Mouse (Mus musculus) kidney, embryonic 16.5 days (tissue): Measurements from ENCODE around the gene Pitpnb. TPM values are rescaled to one million over a fixed set of nuclear protein-coding genes. Genes with fewer than 3 reads are reported as not detected.
A peak's percentile ranks its signal among the peaks of the same experiment; 100 is the strongest.

Experiments used
- ATAC-seq: fragments of 200-750 bp; cut with Nextera tagmentation; 2 replicates; pipeline ENCODE4 v1.8.0; 2017; ENCODE audit warnings: moderate TSS enrichment; ENCODE audit not compliant: low FRiP score, low TSS enrichment
- H3K27ac ChIP-seq: fragments of 300-500 bp; sonication (generic); 2 replicates; pipeline ENCODE4 v1.5.1; 2014; ENCODE audit warnings: low read length
- H3K27me3 ChIP-seq: fragments of 300-500 bp; sonication (generic); 2 replicates; pipeline ENCODE4 v1.6.1; 2014; ENCODE audit warnings: low read length, control low read depth, mixed read lengths; ENCODE audit not compliant: insufficient read depth
- H3K36me3 ChIP-seq: fragments of 300-500 bp; sonication (generic); 2 replicates; pipeline ENCODE4 v1.6.1; 2014; ENCODE audit warnings: low read length, control low read depth, mixed read lengths; ENCODE audit not compliant: insufficient read depth
- H3K4me1 ChIP-seq: fragments of 300-500 bp; sonication (generic); 2 replicates; pipeline ENCODE4 v1.6.1; 2014; ENCODE audit warnings: low read length, control low read depth, mixed read lengths; ENCODE audit not compliant: insufficient read depth
- H3K4me2 ChIP-seq: fragments of 300-500 bp; sonication (generic); replicated peaks from 2 replicates; pipeline ENCODE4 v1.6.1; 2014; ENCODE audit warnings: low read depth, low read length
- H3K4me3 ChIP-seq: fragments of 300-500 bp; sonication (generic); 2 replicates; pipeline ENCODE4 v1.5.1; 2014; ENCODE audit warnings: mild to moderate bottlenecking, low read length
- H3K9ac ChIP-seq: fragments of 300-500 bp; sonication (generic); replicated peaks from 2 replicates; pipeline ENCODE4 v1.6.1; 2014; ENCODE audit warnings: low read length
- H3K9me3 ChIP-seq: fragments of 300-500 bp; sonication (generic); 2 replicates; pipeline ENCODE4 v1.6.1; 2016; ENCODE audit warnings: low read length, control low read depth
- WGBS: fragments of 180-500 bp; shearing (Covaris S2); extraction: QIAGEN DNeasy Blood & Tissue Kit; methylation state at CpG from one replicate; pipeline ENCODE4 v1.1.7; 2014; 5-methylcytosine and 5-hydroxymethylcytosine counted together
- polyA plus RNA-seq: library from polyadenylated mRNA; unstranded; fragments of >200 nt; fragmentation: Nextera tagmentation; extraction: Ambion mirVana; gene quantifications from 2 replicates; pipeline ENCODE4 v1.2.1, GENCODE M21; 2015

Pitpnb gene
- polyA plus RNA-seq, 1 experiment from 2014 or later = 114 TPM

DNA sequence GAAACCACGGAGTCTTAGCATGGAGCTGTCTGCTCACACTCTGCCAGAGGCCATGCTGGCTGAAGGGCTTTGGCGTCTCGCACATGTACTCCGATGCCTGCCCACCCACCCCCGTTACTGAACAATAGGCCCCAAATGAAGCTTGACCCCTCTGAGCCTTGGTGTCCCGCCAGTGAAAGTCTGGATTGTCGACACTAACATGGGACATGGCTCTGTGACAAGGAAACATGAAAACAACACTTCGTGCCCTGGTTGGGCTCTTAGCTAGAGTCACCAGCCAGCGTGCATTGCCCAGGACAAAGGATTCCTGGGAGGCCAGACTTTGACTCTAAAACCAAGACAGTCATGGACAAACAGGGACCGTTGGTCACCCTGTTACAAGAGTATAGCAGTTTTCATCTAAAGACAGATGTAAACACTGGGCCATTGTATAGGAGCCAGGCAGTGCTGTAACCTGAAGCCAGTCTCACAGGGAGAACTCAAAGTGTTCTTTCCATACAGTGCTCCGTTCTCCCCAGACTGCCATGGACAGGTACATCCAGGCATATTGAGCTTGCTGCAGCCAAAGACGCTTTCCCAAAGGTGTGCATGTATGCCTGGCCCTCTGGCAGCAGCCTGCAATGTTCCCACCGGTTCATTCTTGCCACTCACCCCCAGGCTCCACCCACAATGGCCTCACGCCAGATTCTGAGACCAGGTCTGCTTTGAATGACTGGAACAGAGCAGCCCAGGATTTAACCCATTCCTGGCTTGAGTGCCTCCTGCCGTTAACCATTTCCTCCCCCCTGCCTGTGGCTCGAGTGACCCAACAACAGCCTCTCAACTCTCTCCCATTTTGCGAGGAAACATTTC lies 63.0 kb downstream of the Pitpnb start:
- peak overlapping the region; percentile 18 for H3K4me3 ChIP-seq
- peaks cover 27% of the 10 kb centered on the region for H3K4me1 ChIP-seq

DNA sequence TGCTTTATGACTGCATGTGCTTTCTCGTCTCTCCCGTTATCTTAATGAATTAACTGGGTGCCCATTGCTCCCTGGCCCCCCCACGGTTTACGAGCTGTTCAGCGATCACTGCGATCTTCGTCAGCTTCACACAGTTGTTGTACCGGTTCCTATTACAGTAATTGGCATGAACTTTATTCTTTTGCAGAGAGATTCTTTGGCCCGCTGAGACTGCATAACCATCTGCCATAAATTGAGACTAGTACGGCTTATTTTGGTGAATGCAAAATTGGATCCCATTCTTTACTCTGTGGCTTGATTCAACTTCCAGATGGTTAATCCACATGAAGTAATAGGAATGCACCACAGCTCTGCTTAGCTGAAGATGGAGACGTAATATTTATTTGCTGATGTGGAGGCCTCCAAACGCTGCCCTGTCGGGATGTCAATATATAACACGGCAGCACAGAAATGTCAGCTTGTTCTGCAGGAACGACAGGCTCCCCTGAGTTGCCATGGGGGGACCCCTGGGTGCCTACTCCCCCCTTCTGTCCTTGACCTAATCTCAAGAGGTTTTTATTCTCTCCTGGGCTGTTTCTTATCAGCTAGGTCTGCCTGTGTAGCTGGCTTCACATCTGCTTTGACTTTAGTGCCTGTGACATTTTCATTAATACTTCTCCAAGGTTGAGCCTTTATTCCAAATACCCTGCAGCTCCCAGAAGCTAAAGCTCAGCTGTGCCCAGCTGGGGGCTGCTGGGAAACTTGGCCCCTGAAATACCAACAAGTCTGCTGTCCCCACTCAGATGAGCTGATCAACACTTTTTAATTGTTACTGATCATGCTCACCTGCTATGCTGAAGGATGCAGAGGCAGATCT lies 63.9 kb downstream of the Pitpnb start:
- H3K9ac ChIP-seq = no peak overlapping the region

More for the DNA sequence above, 63.0 kb downstream of the Pitpnb start:
- ATAC-seq = peak; percentile 76
- H3K9me3 ChIP-seq = no peaks in the 10 kb centered on the region
- peaks cover 6% of the 10 kb centered on the region for H3K36me3 ChIP-seq
- WGBS = 12% methylated on average over 17 of the region's 17 CpGs
- H3K4me2 ChIP-seq = peak overlapping the region; percentile 44
- no peak overlapping the region for H3K9ac ChIP-seq
- H3K27ac ChIP-seq = peak overlapping the region; percentile 14; the same call in 1 of the 2 replicates
- peaks cover 3% of the 10 kb centered on the region for H3K27me3 ChIP-seq

DNA sequence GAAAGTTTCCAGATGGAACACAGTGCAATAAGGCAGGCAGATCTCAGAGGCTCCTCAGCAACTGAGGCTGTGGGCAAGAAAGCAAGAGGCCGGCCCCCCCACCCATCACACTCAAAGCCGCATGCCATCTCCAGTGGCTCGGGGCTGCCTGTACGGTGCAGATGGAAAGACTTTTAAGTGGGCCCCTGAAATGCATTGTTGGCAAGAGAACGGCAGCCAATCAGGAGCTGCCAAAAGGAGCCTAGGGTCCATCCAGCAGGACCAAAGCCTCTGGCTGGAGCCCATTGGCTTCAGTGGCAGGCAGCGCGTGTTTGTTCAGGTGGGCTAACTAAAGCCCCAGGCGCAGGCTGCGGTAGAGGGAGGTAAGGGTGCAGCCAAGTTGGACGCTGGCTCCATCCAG lies 65.2 kb downstream of the Pitpnb start:
- H3K9me3 ChIP-seq = no peaks in the 10 kb centered on the region
- no peak overlapping the region for H3K27ac ChIP-seq
- no peak overlapping the region for H3K4me3 ChIP-seq
- H3K27me3 ChIP-seq = peaks cover 3% of the 10 kb centered on the region
- H3K4me1 ChIP-seq = peaks cover 27% of the 10 kb centered on the region
- no peak overlapping the region for H3K9ac ChIP-seq
- WGBS = 45% methylated on average over 10 of the region's 10 CpGs
- no peak overlapping the region for H3K4me2 ChIP-seq
- H3K36me3 ChIP-seq = no peaks in the 10 kb centered on the region
- ATAC-seq = no peak

More for the DNA sequence above, 63.9 kb downstream of the Pitpnb start:
- H3K27me3 ChIP-seq = peaks cover 3% of the 10 kb centered on the region
- no peak overlapping the region for H3K27ac ChIP-seq
- no peak for ATAC-seq
- H3K4me1 ChIP-seq = peaks cover 27% of the 10 kb centered on the region
- no peaks in the 10 kb centered on the region for H3K9me3 ChIP-seq
- peak overlapping the region; percentile 18 for H3K4me3 ChIP-seq
- WGBS = 14% methylated on average over 15 of the region's 15 CpGs
- peak overlapping the region; percentile 44 for H3K4me2 ChIP-seq
- no peaks in the 10 kb centered on the region for H3K36me3 ChIP-seq

DNA sequence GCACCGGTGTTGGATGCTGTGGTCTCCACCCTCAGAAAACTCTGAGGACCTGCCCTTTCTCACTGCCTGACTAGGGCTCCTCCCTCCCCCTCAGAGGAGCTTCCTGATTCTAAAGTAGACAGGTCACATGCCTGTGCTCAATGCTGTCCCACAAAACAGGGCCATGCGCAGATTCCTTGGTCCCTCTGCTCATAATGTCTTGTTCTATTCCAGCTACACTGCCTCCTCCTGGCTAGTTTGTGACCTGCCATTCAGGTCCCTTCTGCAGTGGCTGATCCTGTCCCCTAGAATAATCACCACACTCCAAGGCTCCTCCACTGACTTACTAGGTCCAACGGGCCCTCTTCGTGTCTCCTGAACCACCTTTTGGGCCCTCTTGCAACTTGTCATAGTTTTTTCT lies 65.6 kb downstream of the Pitpnb start:
- Histone ChIP-seq H3K27ac (no peak overlapping the region), H3K27me3 (peaks cover 3% of the 10 kb centered on the region), H3K4me2 (no peak overlapping the region), H3K9me3 (no peaks in the 10 kb centered on the region), H3K9ac (no peak overlapping the region), H3K4me3 (no peak overlapping the region), H3K4me1 (peaks cover 27% of the 10 kb centered on the region), H3K36me3 (no peaks in the 10 kb centered on the region)
- no peak for ATAC-seq
- WGBS = 63% methylated on average over 4 of the region's 4 CpGs

DNA sequence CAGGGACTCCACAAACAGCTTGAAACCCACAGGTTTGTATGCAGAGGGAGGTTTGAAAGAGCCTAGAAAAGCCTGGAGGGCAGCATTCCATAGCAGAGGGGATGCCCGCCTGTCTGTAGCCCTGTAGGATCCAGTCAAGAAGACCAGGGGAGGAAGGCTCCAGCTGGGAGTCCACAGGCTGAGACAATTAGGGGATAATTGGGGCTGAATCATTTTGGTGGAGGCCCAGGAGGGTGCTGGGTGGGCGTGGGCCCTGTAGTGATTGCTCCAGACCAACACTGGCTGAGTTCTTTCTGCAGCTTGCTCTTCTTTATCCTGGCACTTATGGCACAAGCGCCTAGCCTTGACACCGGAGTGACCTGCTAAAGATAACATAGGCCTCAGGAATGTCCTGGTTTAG lies 67.9 kb downstream of the Pitpnb start:
- H3K27ac ChIP-seq = no peak overlapping the region

DNA sequence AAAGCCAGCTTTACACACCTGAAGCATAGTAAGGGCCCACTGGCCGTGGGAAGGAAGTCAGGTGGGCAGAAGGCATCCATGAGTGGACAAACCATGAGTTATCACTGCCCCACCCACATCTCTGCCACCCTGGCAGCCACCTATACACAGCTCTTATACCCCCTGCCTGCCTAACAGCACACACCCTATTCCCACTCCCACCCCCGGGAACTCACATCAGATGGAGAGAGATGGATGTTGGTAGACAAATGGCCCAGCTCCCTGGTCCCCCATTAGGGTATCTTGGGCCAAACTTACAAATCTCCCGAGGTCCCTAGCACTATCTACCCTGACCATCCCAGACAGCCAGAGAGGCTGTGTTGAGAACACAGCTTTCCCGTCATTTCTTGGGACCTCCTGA lies 68.7 kb downstream of the Pitpnb start:
- peaks cover 11% of the 10 kb centered on the region; the same call in 1 of the 2 replicates for H3K4me1 ChIP-seq
- H3K36me3 ChIP-seq = no peaks in the 10 kb centered on the region
- peaks cover 3% of the 10 kb centered on the region for H3K27me3 ChIP-seq
- no peak for ATAC-seq
- no peak overlapping the region for H3K4me2 ChIP-seq
- H3K27ac ChIP-seq = no peak overlapping the region
- H3K4me3 ChIP-seq = no peak overlapping the region
- H3K9me3 ChIP-seq = no peaks in the 10 kb centered on the region
- 68% methylated on average over 4 of the region's 4 CpGs for WGBS
- no peak overlapping the region for H3K9ac ChIP-seq

More for the DNA sequence above, 67.9 kb downstream of the Pitpnb start:
- 78% methylated on average over 4 of the region's 4 CpGs for WGBS
- peaks cover 19% of the 10 kb centered on the region for H3K4me1 ChIP-seq
- no peak overlapping the region for H3K4me2 ChIP-seq
- no peaks in the 10 kb centered on the region for H3K36me3 ChIP-seq
- H3K9me3 ChIP-seq = no peaks in the 10 kb centered on the region
- H3K9ac ChIP-seq = no peak overlapping the region
- H3K27me3 ChIP-seq = peaks cover 3% of the 10 kb centered on the region
- H3K4me3 ChIP-seq = no peak overlapping the region
- no peak for ATAC-seq

DNA sequence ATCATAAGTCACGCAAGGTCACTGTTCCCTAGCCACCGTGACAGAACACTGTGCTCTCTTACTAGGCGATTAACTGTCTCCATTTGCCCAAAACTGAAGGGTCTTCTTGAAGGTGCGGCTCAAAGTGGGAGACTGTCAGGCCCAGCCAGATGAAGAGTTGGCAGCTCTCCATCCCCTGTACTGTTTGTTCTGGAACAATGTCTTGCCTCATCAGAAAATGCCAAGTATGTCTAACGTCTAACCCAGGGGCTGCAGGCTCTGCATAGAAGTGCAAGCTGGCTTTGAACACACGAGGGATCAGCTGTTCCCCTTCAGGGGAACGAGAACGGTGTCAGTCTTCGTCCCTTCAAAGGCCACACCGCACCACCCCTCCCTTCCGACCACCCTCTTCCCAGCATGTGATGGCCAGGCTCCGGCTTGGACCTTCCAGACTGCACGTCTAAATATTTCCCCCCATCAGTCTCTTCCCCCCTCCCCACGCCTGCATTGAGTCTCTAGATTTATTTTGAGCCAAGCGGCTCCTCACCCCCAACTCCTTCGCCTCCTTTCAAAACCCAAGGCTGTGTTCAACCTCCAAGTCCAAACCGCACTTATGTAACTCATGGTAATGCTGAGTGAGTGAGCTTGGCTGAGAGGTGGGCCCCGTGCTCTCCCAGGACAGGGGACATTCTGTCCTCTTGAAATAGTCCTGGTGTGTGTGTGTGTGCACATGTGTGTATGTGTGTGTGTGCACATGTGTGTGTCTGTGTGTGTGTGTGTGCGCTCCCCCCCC lies 71.5 kb downstream of the Pitpnb start:
- Histone ChIP-seq H3K4me3 (no peak overlapping the region), H3K27ac (no peak overlapping the region), H3K36me3 (no peaks in the 10 kb centered on the region), H3K9me3 (no peaks in the 10 kb centered on the region), H3K4me2 (no peak overlapping the region), H3K9ac (no peak overlapping the region), H3K4me1 (no peaks in the 10 kb centered on the region), H3K27me3 (peaks cover 5% of the 10 kb centered on the region)
- 67% methylated on average over 19 of the region's 19 CpGs for WGBS
- ATAC-seq = no peak

DNA sequence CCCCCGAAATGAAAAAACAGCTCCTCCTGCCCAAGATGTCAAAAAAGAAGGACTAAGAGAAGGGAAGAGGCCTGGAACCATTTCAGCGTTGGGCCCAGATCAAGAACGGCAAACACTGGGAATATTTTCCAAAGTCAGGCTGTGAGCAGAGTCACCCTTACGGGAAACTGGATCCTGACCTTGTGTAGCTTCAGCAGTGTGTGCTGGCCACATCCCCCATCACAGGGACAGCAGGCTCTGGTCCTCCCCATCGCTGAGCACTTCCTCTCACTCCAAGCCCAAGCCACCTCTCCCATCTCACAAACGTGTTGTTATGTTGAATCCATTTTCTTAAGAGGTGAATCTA lies 72.1 kb downstream of the Pitpnb start:
- Histone ChIP-seq H3K4me3 (no peak overlapping the region), H3K36me3 (no peaks in the 10 kb centered on the region), H3K4me2 (no peak overlapping the region), H3K27me3 (peaks cover 5% of the 10 kb centered on the region), H3K4me1 (no peaks in the 10 kb centered on the region), H3K9me3 (no peaks in the 10 kb centered on the region), H3K27ac (no peak overlapping the region), H3K9ac (no peak overlapping the region)
- ATAC-seq = no peak
- 74% methylated on average over 6 of the region's 6 CpGs for WGBS

DNA sequence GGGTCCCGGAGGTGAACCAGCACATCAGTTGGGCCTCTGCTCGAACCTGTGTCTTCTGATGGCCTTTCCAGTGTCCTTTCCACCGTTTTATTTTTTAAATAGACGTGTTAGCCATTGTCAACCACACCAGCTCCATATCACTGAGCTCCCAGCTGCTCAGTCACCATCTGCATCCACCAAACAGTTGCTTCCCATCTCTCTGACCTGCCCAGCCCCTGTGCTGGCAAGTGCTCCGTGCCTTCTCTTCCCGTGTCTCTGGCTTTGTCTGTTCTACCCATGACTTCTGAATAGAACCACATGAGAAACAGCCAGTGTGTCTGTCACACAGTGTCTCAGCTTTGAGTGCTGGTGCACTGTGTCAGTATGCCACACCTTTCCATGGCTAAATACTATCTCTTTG lies 74.2 kb downstream of the Pitpnb start:
- no peaks in the 10 kb centered on the region for H3K9me3 ChIP-seq
- H3K4me2 ChIP-seq = no peak overlapping the region
- WGBS = 55% methylated on average over 6 of the region's 6 CpGs
- no peak overlapping the region for H3K27ac ChIP-seq
- ATAC-seq = no peak
- H3K27me3 ChIP-seq = peaks cover 18% of the 10 kb centered on the region; the same call in 1 of the 2 replicates
- peaks cover 9% of the 10 kb centered on the region for H3K4me1 ChIP-seq
- H3K4me3 ChIP-seq = no peak overlapping the region
- H3K9ac ChIP-seq = no peak overlapping the region
- H3K36me3 ChIP-seq = no peaks in the 10 kb centered on the region
